Mouse (Mus musculus) intestine, postnatal 0 days (tissue): ENCODE results near the gene Rasd1. TPM values are rescaled to one million over a fixed set of nuclear protein-coding genes. Genes with fewer than 3 reads are reported as not detected.

Source experiments
- ATAC-seq: fragments of 200-750 bp; cut with Nextera tagmentation; 2 replicates; pipeline ENCODE4 v1.8.0; 2017; ENCODE audit warnings: mild to moderate bottlenecking, moderate TSS enrichment, moderate library complexity
- H3K27ac ChIP-seq: fragments of 300-500 bp; sonication (generic); 2 replicates; pipeline ENCODE4 v1.5.1; 2014; ENCODE audit warnings: mild to moderate bottlenecking, low read depth, low read length, moderate library complexity
- H3K27me3 ChIP-seq: fragments of 300-500 bp; sonication (generic); replicated peaks from 2 replicates; pipeline ENCODE4 v1.6.1; 2014; ENCODE audit warnings: low read length, mixed read lengths; ENCODE audit not compliant: control insufficient read depth, insufficient read depth
- H3K36me3 ChIP-seq: fragments of 300-500 bp; sonication (generic); 2 replicates; pipeline ENCODE4 v1.6.1; 2014; ENCODE audit warnings: mild to moderate bottlenecking, moderate library complexity; ENCODE audit not compliant: control insufficient read depth, insufficient read depth
- H3K4me1 ChIP-seq: fragments of 300-500 bp; sonication (generic); replicated peaks from 2 replicates; pipeline ENCODE4 v1.6.1; 2014; ENCODE audit warnings: antibody characterized with exemption, low read length, mixed read lengths; ENCODE audit not compliant: control insufficient read depth, insufficient read depth
- H3K4me2 ChIP-seq: fragments of 300-500 bp; sonication (generic); replicated peaks from 2 replicates; pipeline ENCODE4 v1.6.1; 2014; ENCODE audit warnings: low read depth, mild to moderate bottlenecking, moderate library complexity
- H3K4me3 ChIP-seq: fragments of 300-500 bp; sonication (generic); 2 replicates; pipeline ENCODE4 v1.5.1; 2014; ENCODE audit warnings: low read depth, low read length
- H3K9ac ChIP-seq: fragments of 300-500 bp; sonication (generic); 2 replicates; pipeline ENCODE4 v1.6.1; 2014; ENCODE audit warnings: mild to moderate bottlenecking, low read depth, low read length
- H3K9me3 ChIP-seq: fragments of 300-500 bp; sonication (generic); 2 replicates; pipeline ENCODE4 v1.6.1; 2016; ENCODE audit warnings: mixed run types; ENCODE audit not compliant: control insufficient read depth
- CTCF ChIP-seq: sonication (generic); IDR thresholded peaks from 2 replicates; pipeline ENCODE4 v1.5.1; 2016; ENCODE audit warnings: low read depth, mild to moderate bottlenecking, control low read depth, antibody characterized with exemption, moderate library complexity
- WGBS: fragments of 180-500 bp; shearing (Covaris S2); extraction: QIAGEN DNeasy Blood & Tissue Kit; methylation state at CpG from one replicate; pipeline ENCODE4 v1.1.7; 2014; 5-methylcytosine and 5-hydroxymethylcytosine counted together
- polyA plus RNA-seq: library from polyadenylated mRNA; unstranded; fragments of >200 nt; fragmentation: Nextera tagmentation; extraction: Ambion mirVana; gene quantifications from 2 replicates; pipeline ENCODE4 v1.2.1, GENCODE M21; 2015

Gene Rasd1
- polyA plus RNA-seq, 1 experiment from 2014 or later: 1.4 TPM

GRCm38 (mm10) chr11:60001231-60001980 lies 36.7 kb upstream of the Rasd1 start:
- no peak for ATAC-seq
- Histone ChIP-seq H3K27me3 (no peaks in the 10 kb centered on the region), H3K36me3 (no peaks in the 10 kb centered on the region), H3K27ac (no peak overlapping the region), H3K9ac (no peak overlapping the region), H3K4me3 (no peak overlapping the region), H3K4me2 (no peak overlapping the region), H3K9me3 (no peaks in the 10 kb centered on the region), H3K4me1 (no peaks in the 10 kb centered on the region)
- TF ChIP-seq CTCF: no peak
- WGBS: 76% methylated on average over 5 of the region's 5 CpGs

GRCm38 (mm10) chr11:59994318-59994717 lies 29.6 kb upstream of the Rasd1 start:
- no peak overlapping the region for H3K9ac ChIP-seq
- no peaks in the 10 kb centered on the region for H3K9me3 ChIP-seq
- TF ChIP-seq CTCF: no peak
- 21% methylated on average over 9 of the region's 9 CpGs for WGBS
- no peak overlapping the region for H3K4me3 ChIP-seq
- no peak overlapping the region for H3K27ac ChIP-seq
- H3K36me3 ChIP-seq: no peaks in the 10 kb centered on the region
- ATAC-seq: peak; percentile 72; the same call in 1 of the 2 replicates
- 0 out of 2 replicates have a peak, but pooled peaks cover 5% of the 10 kb centered on the region for H3K4me1 ChIP-seq
- H3K27me3 ChIP-seq: no peaks in the 10 kb centered on the region
- no peak overlapping the region for H3K4me2 ChIP-seq

- no peak overlapping the region for H3K9ac ChIP-seq
- WGBS: 55% methylated on average over 8 of the region's 8 CpGs
- H3K27ac ChIP-seq: no peak overlapping the region
- ATAC-seq: no peak
- no peaks in the 10 kb centered on the region for H3K9me3 ChIP-seq
- no peak for TF ChIP-seq CTCF
- no peak overlapping the region for H3K4me3 ChIP-seq
- 0 out of 2 replicates have a peak, but pooled peaks cover 5% of the 10 kb centered on the region for H3K4me1 ChIP-seq
- no peak overlapping the region for H3K4me2 ChIP-seq
- no peaks in the 10 kb centered on the region for H3K36me3 ChIP-seq
- H3K27me3 ChIP-seq: no peaks in the 10 kb centered on the region
Measured at GRCm38 (mm10) chr11:59991365-59991764, 26.6 kb upstream of the Rasd1 start.

GRCm38 (mm10) chr11:59989406-59989805 lies 24.7 kb upstream of the Rasd1 start:
- Histone ChIP-seq H3K27me3 (no peaks in the 10 kb centered on the region), H3K4me2 (no peak overlapping the region), H3K9ac (no peak overlapping the region), H3K27ac (no peak overlapping the region), H3K4me3 (no peak overlapping the region), H3K9me3 (no peaks in the 10 kb centered on the region), H3K36me3 (no peaks in the 10 kb centered on the region), H3K4me1 (0 out of 2 replicates have a peak, but pooled peaks cover 5% of the 10 kb centered on the region)
- WGBS: 76% methylated on average over 1 of the region's 1 CpGs
- TF ChIP-seq CTCF: no peak
- no peak for ATAC-seq

GRCm38 (mm10) chr11:59977831-59978230 lies 13.1 kb upstream of the Rasd1 start:
- peaks cover 4% of the 10 kb centered on the region; the same call in 1 of the 2 replicates for H3K27me3 ChIP-seq
- H3K27ac ChIP-seq: no peak overlapping the region
- H3K4me3 ChIP-seq: no peak overlapping the region
- WGBS: 77% methylated on average over 5 of the region's 5 CpGs
- H3K9ac ChIP-seq: no peak overlapping the region
- ATAC-seq: no peak
- no peak overlapping the region for H3K4me2 ChIP-seq
- H3K36me3 ChIP-seq: no peaks in the 10 kb centered on the region
- H3K9me3 ChIP-seq: no peaks in the 10 kb centered on the region
- TF ChIP-seq CTCF: no peak
- no peaks in the 10 kb centered on the region for H3K4me1 ChIP-seq

GRCm38 (mm10) chr11:59975241-59975640 lies 10.5 kb upstream of the Rasd1 start:
- TF ChIP-seq CTCF: no peak
- no peak for ATAC-seq

More at GRCm38 (mm10) chr11:59975241-59975640, 10.5 kb upstream of the Rasd1 start:
- peaks cover 3% of the 10 kb centered on the region; the same call in 1 of the 2 replicates for H3K27me3 ChIP-seq
- WGBS: 64% methylated on average over 10 of the region's 10 CpGs
- H3K9me3 ChIP-seq: no peaks in the 10 kb centered on the region
- H3K9ac ChIP-seq: no peak overlapping the region
- no peak overlapping the region for H3K27ac ChIP-seq
- no peak overlapping the region for H3K4me2 ChIP-seq
- H3K4me1 ChIP-seq: no peaks in the 10 kb centered on the region
- no peaks in the 10 kb centered on the region for H3K36me3 ChIP-seq
- H3K4me3 ChIP-seq: no peak overlapping the region
